Mouse (Mus musculus) embryo, embryonic 10.5 days (tissue): ENCODE measurements at regions not wholly inside any gene's neighbourhood (a gene's known extent, or its start where the extent isn't known, plus 50 kb on each side); places are given as distances from the start of the nearest gene placed in this dataset.
"Not testable (repeated sequence)": the region's sequence is repeated elsewhere in the genome, so short reads cannot be mapped to it uniquely, and the experiment has no call there.

Experiments
- DNase-seq: peaks from one replicate; pipeline ENCODE4 v3.0.0-alpha.2; 2015; ENCODE audit warnings: low spot score

- no peak for DNase-seq
These were observed 54.7 kb upstream of the Commd3 start for GRCm38 (mm10) chr2:18617520-18617919.

- DNase-seq = peak; percentile 31
These were observed 62.4 kb upstream of the Commd3 start for GRCm38 (mm10) chr2:18609868-18610185.

GRCm38 (mm10) chr2:18609075-18609867 lies 62.9 kb upstream of the Commd3 start:
- peak; percentile 48 for DNase-seq

- peak; percentile 67 for DNase-seq
These were observed 63.7 kb upstream of the Commd3 start for GRCm38 (mm10) chr2:18608260-18609074.

- peak; percentile 39 for DNase-seq
These were observed 64.5 kb upstream of the Commd3 start for GRCm38 (mm10) chr2:18607586-18608259.

GRCm38 (mm10) chr2:18607088-18607487 lies 65.1 kb upstream of the Commd3 start:
- no peak for DNase-seq

- DNase-seq = no peak
These were observed 80.0 kb upstream of the Commd3 start for GRCm38 (mm10) chr2:18592221-18592620.

GRCm38 (mm10) chr2:18588232-18588631 lies 84.0 kb upstream of the Commd3 start:
- no peak for DNase-seq

- peak; percentile 82 for DNase-seq
These were observed 84.4 kb upstream of the Commd3 start for GRCm38 (mm10) chr2:18587746-18588231.

- peak; percentile 95 for DNase-seq
These were observed 85.1 kb upstream of the Commd3 start for GRCm38 (mm10) chr2:18586925-18587724.

- peak; percentile 24 for DNase-seq
These were observed 86.4 kb upstream of the Commd3 start for GRCm38 (mm10) chr2:18585564-18586336.

- DNase-seq = peak; percentile 34
These were observed 114.1 kb upstream of the Commd3 start for GRCm38 (mm10) chr2:18558133-18558532.

- peak; percentile 36 for DNase-seq
These were observed 124.1 kb upstream of the Commd3 start for GRCm38 (mm10) chr2:18547964-18548643.

GRCm38 (mm10) chr2:18524387-18524786 lies 131.8 kb upstream of the Dnajc1 start:
- no peak for DNase-seq

GRCm38 (mm10) chr2:18523911-18524310 lies 131.3 kb upstream of the Dnajc1 start:
- DNase-seq = no peak

GRCm38 (mm10) chr2:18513435-18513834 lies 120.8 kb upstream of the Dnajc1 start:
- DNase-seq = peak; percentile 27

GRCm38 (mm10) chr2:18509317-18509716 lies 116.7 kb upstream of the Dnajc1 start:
- DNase-seq = no peak

- DNase-seq = peak; percentile 3
These were observed 80.7 kb upstream of the Dnajc1 start for GRCm38 (mm10) chr2:18473361-18473771.

GRCm38 (mm10) chr2:18460901-18461300 lies 68.3 kb upstream of the Dnajc1 start:
- DNase-seq = no peak

GRCm38 (mm10) chr2:18460281-18460680 lies 67.7 kb upstream of the Dnajc1 start:
- DNase-seq = not testable (repeated sequence)
